Mouse (Mus musculus) regulatory T cell (primary cell): ENCODE data around the gene Itprid2.
"Not testable (repeated sequence)": the region's sequence is repeated elsewhere in the genome, so short reads cannot be mapped to it uniquely, and the experiment has no call there.

Experiments used
- in situ Hi-C: fragments of 300-600 bp; cut with MboI, MseI; formaldehyde crosslinking; loops from one replicate; pipeline ENCODE4 v1.15.1; 2025; ENCODE audit warnings: high pct_unique_total_duplicates

Gene Itprid2

DNA sequence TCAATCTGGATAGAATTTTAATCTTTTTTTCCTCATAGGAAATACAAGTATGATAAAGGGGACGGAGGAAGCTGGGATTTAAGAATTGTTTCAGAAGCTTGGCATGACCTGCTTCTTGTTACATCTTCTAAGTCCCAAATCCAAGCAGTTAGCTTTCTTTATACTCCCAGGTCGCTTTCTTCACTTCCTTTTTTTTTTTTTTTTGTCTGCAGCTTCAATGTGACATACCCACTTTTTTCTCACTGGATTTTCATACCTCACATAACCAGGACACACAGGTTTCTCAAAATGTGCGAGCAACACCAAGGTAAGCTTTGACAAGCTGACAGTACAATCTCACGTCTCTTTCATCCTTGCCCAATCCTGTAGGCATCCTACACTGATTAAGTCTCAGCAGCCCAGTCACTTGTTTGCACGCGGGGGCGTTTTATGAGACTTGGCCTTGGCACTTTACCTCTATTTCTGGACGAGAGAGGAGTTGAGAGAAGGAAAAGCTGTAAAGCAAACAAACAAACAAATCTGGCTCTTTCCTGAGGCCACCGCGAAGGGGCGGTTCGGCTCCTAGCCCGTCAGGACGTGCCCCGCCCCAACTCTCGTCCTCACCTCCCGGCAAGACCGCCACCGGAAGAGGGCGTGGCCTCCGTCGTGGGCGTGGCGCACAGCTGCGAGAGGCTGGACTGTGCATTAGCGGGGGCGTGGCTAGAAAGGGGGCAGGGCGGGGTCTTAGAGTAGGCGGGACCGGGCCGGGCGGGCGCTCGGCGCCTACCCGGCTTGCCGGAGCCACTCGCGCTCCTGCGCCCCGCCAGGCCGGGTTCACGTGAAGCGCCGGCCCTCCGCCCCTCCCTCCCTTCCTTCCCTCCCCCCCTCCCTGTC lies at the start of gene Itprid2:
Itprid2 (plus strand) TSS at position 825 of the 873 bp plus-strand sequence.
- in situ Hi-C loops: loop anchor here (5.0 kb wide), 1 partner anchor 657 kb away; no protein-coding TSS in a partner anchor

DNA sequence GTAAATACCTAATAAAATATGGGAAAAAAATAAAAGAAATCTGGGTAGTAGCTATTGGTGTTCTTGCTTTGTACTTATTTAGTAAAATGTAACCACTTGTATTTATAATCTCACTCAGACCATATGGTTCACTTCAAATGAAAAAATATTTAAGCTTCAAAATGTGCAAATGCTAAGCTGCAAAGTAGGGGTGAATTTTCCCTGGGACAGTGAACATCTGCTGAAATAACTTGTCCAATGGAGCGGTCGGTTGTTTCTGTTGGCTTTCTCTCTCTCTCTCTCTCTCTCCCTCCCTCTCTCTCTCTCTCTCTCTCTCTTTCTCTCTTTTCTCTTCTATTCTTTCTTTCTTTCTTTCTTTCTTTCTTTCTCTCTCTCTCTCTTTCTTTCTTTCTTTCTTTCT lies 39.0 kb upstream of the Itprid2 start:
- in situ Hi-C loops: no loop called here

DNA sequence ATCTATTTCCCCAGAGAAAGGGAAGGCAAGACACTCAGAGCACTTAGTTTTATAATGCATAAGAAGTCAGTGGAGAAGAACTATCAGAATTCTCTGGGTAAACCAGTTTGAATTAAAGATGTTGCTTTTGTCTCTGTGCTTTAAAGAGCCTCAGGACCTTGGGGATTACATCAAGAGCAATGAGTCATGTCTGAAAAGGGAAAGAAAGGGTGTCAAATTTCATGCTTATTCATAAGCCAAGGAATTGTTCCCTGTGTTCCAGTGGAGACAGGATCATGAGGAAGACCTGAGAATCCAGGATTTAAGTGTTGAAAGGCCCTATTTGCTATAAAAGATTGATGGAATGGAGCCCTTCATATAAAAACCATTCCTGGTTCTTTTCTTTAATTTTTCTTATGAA lies 38.1 kb upstream of the Itprid2 start:
- in situ Hi-C loops: no loop called here

DNA sequence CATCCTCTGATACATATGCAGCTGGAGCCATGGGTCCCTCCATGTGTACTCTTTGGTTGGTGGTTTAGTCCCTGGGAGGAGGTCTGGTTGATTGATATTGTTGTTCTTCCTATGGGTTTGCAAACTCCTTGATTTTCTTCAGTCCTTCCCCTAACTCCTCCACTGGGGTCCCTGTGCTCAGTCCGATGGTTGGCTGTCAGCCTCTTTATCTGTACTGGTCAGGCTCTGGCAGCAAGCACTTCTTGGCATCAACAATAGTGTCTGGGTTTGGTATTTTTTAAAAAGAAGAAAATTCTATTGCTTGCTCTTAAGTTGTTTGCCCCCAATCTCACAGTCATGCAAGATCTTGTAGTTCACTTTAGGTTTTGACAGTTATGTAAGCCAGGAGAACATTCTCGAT lies 34.0 kb upstream of the Itprid2 start:
- in situ Hi-C loops: not testable (repeated sequence)

DNA sequence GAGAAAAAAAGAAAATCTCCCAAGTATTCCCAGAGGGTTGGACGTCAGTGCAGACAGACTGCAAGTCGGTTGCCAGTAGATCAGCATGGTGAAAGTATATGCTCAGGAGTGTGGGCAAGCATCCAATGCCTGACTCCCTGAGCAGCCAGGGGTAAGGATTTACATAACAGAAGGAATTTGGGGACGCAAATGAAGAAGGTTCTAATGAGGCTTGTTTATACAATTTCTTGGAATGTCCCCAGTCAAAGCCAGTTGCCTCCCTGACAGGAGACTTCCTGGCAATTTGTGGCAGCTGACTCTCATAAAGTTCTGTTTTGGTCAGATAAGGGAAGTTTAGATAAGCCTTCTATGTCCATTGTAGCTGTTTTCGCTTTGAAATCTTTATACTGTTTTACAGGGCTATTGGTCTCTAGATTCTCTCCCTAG lies 33.4 kb upstream of the Itprid2 start:
- in situ Hi-C loops: no loop called here

DNA sequence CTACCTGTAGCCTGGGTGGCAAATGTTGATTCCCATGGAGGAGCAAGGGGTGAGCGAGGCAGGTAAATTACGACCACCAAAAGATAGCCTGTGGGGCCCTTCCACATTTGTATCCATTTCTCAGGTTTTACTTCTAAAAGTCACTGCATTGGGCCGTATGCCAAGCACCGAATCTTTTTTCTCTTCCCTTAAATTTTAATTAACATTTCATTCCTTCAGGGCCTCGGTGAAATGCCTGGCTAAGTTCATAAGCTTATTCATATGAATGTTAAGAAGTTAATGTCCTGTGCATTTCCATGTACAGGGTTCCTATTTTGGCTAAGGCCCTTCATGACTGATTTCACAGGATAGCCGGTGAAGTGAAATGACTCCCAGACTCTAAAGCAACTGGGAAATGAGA lies 32.8 kb upstream of the Itprid2 start:
- in situ Hi-C loops: no loop called here

DNA sequence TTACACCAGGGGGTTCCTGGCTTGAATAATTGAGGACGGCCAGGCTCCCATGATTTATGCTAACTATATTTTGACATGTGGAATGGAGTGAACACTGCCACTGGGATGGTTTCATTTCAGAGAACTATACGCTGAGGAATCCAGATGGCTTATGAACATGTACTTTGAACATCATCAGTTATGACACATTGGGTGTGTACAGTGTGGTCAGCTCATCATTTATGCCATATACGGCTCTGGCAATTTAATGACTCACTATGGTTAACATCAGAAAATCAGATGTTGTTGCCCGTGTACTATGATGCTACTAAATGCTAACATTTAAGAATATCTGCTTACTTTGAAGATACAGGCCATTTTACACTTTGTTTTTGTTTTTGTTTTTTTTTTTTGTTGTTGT lies 31.8 kb upstream of the Itprid2 start:
- in situ Hi-C loops: no loop called here

DNA sequence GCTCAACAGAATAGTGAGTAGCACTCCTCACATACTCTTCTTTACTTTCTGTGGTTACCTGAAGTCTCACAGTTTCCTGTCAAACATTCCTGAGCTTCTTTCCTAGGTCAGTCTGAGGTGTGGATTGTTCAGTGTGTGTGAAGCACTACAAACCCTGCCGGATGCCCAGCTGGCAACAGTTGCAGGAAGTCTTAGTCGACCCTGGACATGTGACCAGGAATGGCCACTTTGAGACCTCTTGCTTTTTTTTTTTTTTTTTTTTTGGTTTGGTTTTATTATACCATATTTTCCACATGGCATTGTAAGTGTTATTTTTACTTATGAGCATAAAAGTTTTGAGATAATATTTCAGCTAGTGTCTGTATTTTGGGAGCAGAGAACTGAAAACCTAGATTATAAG lies 29.1 kb upstream of the Itprid2 start:
- in situ Hi-C loops: no loop called here

DNA sequence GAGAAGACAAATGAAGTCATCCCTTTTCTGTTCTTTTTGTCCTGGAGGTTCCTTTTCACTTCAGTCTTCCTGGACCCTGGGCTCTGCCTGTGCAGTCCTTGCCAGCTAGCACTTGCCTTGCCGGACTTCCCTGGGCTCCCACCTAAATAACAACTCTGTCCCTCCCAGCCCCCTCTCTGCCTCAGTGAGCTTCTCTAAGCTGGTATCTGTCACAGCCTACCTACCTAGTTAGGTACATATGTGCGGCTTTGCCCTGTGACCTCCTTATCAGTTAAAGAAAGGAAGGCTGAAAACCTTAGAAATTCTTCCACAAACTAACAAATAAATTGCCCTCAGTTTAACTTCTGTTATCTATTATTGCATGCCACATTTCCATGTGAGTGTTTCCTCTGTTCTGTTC lies 28.0 kb upstream of the Itprid2 start:
- in situ Hi-C loops: no loop called here

DNA sequence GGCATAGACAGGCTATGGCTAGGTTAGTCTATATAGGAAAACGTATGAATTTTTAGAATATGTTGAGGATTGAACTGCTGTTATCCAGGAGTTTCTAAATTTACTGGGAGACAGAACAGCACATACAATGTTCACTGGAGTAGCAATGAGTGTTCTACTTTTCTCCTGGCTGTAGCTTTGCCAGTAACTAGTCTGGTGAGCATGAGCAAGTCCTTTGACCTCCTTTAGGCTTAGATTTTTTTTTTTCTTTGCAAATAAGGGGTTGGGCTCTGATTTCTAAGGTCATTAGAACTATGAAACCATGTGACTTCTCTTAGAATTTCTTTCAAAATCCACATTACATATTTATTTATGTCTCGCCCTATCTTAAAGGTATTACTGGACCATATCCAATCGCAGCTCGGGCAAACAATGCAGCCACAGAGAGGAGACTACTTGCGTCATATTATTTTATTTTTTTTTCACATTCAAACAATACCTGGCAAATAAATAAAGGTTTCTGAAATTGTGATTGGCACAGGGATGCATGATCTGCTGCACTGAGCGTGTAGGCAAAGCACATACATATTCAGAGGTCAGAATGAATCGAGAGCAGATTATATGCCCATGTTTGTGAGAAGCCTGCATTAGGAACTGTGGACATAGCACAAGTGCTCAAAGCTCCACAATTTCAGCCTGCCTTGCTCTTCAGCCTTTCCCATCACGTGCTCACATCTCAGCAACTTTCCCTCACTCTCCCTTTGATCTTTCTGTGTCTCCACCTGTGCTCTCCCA lies 26.7 kb upstream of the Itprid2 start:
- in situ Hi-C loops: no loop called here

DNA sequence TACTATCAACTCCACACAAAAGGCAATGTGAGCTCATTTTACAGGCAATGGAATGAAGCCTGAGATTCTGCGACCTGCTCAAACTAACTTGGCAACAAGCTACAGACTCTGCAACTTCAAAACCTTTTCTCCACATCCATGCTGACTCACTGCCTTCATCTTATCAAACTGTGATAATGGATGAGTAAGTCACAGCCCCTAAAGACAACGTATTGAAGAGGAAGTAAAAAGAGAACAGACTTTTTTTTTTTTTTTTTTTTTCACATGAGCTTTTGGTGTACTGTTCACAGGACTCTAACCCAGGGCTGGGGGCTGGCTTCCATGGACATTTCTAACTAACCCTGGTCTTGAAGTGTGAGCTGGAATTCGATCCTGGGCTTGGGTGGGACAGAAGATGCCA lies 24.3 kb upstream of the Itprid2 start:
- in situ Hi-C loops: no loop called here

DNA sequence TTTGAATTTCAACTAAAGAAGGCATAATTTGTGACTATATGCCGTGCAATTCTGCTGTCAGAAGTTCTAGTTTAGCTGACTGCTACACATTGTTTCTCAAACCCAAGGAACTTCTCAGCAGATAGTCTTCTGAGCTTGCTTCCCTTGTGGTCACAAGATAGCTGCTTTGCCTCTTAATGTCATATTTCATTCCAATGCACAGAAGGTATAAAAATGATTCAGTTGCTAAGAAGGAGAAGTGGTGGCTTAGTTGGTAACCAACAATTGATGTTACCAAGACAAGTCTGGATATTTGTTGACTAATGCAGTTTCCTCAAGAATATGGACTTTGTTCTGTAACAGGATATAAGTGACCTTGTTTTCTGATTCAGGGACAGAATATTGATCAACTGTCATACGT lies 17.0 kb upstream of the Itprid2 start:
- in situ Hi-C loops: loop anchor here (5.0 kb wide), 1 partner anchor 91 kb away; no protein-coding TSS in a partner anchor

DNA sequence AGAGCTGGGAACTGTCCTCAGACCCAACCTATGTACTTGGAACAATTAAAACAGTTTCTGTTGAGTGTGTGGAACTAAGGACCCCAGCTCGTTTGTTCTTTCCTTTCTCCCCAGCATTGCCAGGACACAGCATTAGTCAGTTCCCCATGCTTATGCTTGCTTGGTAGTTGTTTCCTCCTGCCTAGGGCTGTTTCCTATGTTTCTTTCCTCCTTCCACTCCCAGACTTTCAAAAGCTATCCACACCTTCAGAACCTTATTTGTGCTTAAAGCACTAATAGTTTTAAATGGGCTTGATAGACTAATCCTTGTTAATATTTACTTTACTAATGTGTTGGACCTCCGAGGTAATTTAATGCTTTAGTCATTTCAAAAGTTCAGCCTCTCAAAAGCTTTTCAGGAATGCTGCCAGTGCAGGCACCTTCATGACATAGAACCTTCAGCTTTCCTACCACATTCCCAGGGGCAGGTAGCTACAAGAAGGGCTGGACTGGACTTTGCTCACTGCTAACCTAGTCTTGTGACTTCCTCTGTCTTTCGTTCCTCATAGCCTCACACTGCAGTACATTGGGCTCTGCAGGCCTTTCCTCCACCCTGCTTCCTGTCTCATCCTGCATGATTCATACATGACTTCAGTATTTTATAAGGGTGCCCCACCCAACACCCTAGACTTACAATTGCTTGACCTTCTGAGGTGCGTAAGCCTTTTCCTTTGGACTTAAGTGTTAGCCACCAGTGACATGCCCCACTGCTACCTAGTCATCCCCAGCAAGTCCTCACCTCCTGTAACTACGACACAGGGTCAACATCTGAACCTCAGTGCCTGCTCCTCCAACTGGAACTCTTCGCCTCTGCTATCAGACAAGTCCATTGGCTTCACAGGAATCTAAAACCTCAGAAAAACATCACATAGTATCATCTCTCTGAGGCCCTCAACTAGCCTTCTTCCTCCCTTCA lies 16.3 kb upstream of the Itprid2 start:
- in situ Hi-C loops: loop anchor here (5.0 kb wide), 1 partner anchor 92 kb away; no protein-coding TSS in a partner anchor

DNA sequence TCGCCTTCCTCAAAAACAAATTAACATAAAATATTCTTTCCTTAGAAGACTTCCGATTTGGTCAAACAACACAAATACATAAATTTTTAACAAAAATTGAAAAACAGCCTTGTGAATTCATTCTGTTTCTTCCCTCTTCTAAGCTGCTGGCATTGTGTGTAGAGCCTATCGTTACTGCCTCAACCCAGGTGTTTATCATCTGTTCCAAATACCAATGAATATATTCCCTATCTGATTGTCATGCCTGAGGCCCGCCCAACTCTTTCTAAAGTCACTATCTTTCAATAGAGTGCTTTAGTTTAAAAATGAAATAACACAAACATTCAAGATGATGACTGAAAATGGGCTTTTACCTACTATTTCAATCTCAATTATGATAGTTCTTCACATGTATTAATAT lies 11.9 kb upstream of the Itprid2 start:
- in situ Hi-C loops: no loop called here

DNA sequence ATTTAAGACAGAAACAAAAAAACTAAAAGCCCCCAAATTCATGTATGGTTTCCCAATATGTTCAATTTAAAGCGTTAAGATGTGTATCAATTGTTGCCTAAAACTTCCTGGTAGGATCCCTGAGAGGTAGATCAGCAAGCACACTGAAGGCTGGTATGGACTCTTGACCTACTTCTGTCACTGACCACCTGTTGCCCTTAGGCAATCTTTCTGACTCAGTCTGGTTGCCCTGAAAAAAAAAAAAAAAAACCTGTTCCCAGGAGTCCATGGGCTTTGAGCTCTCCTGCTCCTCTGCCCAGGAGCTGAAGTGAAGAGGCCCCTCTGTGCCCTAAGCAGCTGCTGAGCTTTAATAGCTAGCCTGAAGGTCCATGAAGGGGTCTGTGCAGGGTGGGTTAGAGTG lies 7.5 kb upstream of the Itprid2 start:
- in situ Hi-C loops: no loop called here

DNA sequence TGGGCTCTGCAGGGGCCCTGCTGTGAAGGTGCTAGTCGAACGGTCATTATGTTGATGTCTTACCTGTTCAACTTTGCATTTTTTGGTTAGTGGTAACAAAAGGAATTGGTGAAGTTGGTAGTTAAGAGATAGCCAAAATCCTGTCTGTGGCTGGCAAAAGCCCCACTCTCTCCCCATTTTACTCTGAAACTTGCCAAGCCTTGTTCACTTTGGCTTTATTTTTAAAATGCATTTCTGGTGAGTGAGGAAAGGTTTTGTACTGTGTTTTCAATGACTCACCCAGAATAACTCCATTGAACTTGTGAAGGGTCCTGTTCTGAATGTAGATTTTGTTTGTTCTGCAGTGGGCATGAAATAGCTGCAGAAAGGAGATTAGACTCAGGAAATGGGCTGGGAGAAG lies 4.9 kb upstream of the Itprid2 start:
- in situ Hi-C loops: loop anchor here (5.0 kb wide), 1 partner anchor 653 kb away; no protein-coding TSS in a partner anchor

DNA sequence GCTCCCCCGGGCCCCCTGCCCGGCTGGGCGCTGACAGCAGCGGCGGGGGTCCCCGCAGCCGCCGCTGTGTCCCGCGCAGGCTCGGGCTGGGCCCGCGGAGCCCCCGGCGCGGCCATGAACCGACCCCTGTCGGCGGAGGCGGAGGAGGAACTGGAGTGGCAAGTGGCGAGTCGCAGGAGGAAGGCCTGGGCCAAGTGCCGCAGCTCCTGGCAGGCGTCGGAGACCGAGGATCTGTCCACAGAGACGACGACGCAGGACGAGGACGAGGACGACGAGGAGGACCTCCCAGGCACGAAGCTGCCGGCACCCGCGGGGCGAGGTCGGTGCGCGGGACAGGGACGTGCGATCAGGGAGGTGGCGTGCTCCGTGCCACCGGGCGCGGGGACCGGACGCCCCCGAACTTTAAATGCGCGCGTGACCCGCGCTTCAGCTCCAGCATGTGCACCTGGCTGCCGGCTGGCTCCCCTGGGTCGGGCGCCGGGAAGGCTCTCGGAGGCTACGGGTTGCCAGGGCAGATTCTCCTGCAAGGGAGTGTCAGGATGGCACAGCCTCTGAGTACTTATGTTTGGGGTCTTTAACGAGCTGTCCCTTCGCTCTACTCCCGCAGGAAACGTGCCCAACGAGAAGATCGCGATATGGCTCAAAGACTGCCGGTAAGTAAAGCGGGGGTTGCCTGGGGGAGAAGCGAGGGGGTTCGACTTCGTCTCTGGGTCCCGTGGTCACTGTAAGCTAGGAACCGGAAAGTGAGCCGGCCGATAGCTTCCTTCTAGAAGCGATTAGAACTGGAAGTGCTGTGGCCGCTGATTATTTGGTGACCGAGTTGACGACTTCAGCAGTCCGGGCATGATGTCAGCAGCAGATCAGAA lies 507 bp downstream of the Itprid2 start:
- in situ Hi-C loops: no loop called here

DNA sequence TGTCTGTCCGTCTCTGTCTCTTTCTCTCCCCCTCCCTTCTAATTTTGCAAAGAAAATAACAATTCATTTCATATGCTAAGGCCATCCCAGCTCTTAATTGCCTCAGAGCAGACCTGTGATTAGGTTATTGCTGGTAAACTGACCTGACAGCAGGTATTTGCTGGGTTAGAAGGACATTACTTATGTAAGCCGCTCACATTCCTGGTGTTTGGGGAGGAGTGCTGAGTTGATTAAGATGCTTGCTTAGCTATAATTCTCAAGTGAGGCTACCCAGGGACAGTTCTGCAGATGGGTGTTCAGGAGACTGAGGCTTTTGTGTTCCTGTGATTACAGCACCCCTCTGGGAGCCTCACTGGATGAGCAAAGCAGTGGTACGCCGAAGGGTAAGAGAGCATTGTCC lies 3.8 kb downstream of the Itprid2 start:
- in situ Hi-C loops: no loop called here

DNA sequence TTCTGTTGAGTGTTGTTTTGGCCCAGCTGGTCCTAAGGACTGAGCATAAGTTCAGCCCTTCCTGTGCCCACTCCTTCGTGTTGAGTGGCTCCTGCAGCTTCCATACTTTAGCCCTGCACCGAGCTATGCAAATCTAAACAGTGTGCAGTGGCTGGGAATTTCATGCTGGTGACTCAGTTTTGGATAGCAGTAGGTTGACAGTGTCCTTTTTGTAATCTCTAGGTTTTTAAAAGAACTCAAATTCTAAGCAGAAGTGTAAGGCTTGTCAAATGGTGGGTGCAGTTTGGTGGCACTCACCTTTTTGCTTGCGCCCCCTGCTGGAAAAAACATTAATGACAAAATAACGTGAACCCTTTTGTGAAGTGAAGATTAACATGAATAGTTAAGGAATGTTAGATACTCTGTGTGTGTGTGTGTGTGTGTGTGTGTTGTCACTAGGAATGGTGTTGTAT lies 11.1 kb downstream of the Itprid2 start:
- in situ Hi-C loops: loop anchor here (5.0 kb wide), 1 partner anchor 134 kb away; no protein-coding TSS in a partner anchor

DNA sequence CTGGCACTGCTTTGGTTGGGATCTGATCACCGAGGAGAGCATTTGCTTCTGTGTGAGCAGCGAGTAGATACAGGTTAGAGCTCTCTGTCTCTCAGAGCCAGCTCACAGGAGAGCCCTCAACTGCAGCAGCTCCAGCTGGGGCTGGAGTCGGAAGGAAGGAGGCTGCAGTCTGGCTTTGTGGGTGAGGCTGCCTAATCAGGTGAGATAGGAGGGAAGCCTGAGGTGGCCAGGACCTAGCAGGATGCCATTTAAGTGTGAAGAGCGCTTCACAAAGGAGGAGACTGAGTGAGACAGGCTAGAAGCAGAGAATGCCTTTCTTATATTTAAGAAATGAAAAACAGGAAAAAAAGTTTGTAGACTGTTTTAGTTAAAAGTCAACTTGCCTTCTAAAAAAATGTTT lies 11.9 kb downstream of the Itprid2 start:
- in situ Hi-C loops: loop anchor here (5.0 kb wide), 1 partner anchor 135 kb away; no protein-coding TSS in a partner anchor
